Mouse (Mus musculus) heart, adult 2 months (tissue): ENCODE measurements around the gene Il17rb.

Experiments used
- CTCF ChIP-seq: fragments of 200-600 bp; IDR thresholded peaks from 2 replicates; pipeline ENCODE4 v1.8.1; 2022; ENCODE audit warnings: antibody characterized with exemption, mild to moderate bottlenecking, moderate library complexity
- EP300 ChIP-seq: fragments of 200-500 bp; IDR thresholded peaks from 2 replicates; pipeline ENCODE4 v1.6.1; 2011; ENCODE audit warnings: low read depth, low read length, control low read depth; ENCODE audit not compliant: insufficient read depth
- POLR2A ChIP-seq: fragments of 200-500 bp; IDR thresholded peaks from 2 replicates; pipeline ENCODE4 v1.6.1; 2011; ENCODE audit warnings: mild to moderate bottlenecking, low read depth, low read length, control low read depth; ENCODE audit not compliant: insufficient read depth

DNA sequence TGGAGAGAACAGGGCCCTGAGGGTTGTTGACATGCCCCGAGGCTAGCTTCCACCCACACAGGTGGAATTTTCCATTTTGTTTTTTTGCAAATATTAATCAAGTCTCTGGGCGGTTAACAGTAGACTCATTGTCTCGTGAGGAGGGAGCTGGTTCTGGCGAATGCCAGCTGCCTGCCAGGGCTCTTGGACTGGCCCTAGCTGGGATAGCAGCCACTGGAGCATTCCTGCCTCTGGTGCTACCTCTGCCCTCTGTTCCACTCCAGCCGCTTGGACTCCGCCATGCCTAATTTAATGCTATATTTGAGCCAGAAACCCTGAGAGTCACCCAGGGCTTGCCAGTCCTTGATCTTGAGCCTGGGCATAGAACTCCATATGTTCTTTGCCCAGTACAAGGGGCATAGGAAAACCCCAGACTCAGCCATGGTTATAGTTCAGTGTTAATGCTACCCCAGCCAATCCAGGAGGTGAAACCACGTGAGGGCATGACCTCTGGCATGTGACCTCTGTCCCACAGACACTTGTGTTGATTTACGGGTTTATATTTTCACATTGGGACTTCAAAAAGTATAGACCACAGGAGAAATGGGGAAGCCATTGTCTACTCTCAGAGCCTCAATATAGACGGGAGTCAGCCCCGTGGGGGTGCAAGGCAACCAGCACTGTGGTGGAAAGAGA is 3.3 kb upstream of the Il17rb start:
- TF ChIP-seq CTCF (no peak), POLR2A (no peak), EP300 (no peak)
